Mouse (Mus musculus): Measurements from ENCODE around the gene Sptan1.

The Sptan1 gene

GRCm38 (mm10) chr2:30061215-30062166, 96.1 kb downstream of the Sptan1 start:
- peak; percentile 65 for DNase-seq (ENCODE audit: low read depth)

- peak; percentile 77 for DNase-seq (ENCODE audit: low read depth)
Observed at GRCm38 (mm10) chr2:30062249-30063093, 97.1 kb downstream of the Sptan1 start.

- peak; percentile 43 for DNase-seq (ENCODE audit: low read depth)
Observed at GRCm38 (mm10) chr2:30063235-30063634, 97.9 kb downstream of the Sptan1 start.

- peak; percentile 25 for DNase-seq (ENCODE audit: low read depth)
Observed at GRCm38 (mm10) chr2:30063791-30064190, 98.4 kb downstream of the Sptan1 start.

GRCm38 (mm10) chr2:30064298-30064697, 98.9 kb downstream of the Sptan1 start:
- DNase-seq (ENCODE audit: low read depth), result peak; percentile 18

- DNase-seq (ENCODE audit: low read depth), result peak; percentile 96
Observed at GRCm38 (mm10) chr2:30066046-30066901, 100.9 kb downstream of the Sptan1 start.

- DNase-seq (ENCODE audit: low read depth), result peak; percentile 66
Observed at GRCm38 (mm10) chr2:30067031-30067888, 101.9 kb downstream of the Sptan1 start.

- DNase-seq (ENCODE audit: low read depth), result no peak
Observed at GRCm38 (mm10) chr2:30067962-30068361, 102.6 kb downstream of the Sptan1 start.

GRCm38 (mm10) chr2:30072875-30073274, 107.5 kb downstream of the Sptan1 start:
- no peak for DNase-seq (ENCODE audit: low read depth)

- no peak for DNase-seq (ENCODE audit: low read depth)
Observed at GRCm38 (mm10) chr2:30073285-30073684, 107.9 kb downstream of the Sptan1 start.

GRCm38 (mm10) chr2:30075625-30076024, 110.3 kb downstream of the Sptan1 start:
- DNase-seq (ENCODE audit: low read depth), result peak; percentile 56

GRCm38 (mm10) chr2:30076439-30076838, 111.1 kb downstream of the Sptan1 start:
- no peak for DNase-seq (ENCODE audit: low read depth)

- no peak for DNase-seq (ENCODE audit: low read depth)
Observed at GRCm38 (mm10) chr2:30076959-30077358, 111.6 kb downstream of the Sptan1 start.

- peak; percentile 93 for DNase-seq (ENCODE audit: low read depth)
Observed at GRCm38 (mm10) chr2:30077502-30078348, 112.4 kb downstream of the Sptan1 start, which contains the start of gene Pkn3. TSS of gene Pkn3 (plus strand) at chr2:30077684.

GRCm38 (mm10) chr2:30078349-30078712, 113.0 kb downstream of the Sptan1 start:
- DNase-seq (ENCODE audit: low read depth), result no peak

- no peak for DNase-seq (ENCODE audit: low read depth)
Observed at GRCm38 (mm10) chr2:30078760-30079159, 113.4 kb downstream of the Sptan1 start.

GRCm38 (mm10) chr2:30080181-30080800, 114.9 kb downstream of the Sptan1 start:
- DNase-seq (ENCODE audit: low read depth), result no peak
